Mouse (Mus musculus) adrenal gland, postnatal 14 days (tissue): ENCODE data around the gene Ager. TPM values are rescaled to one million over a fixed set of nuclear protein-coding genes. Genes with fewer than 3 reads are reported as not detected.

Experiments used
- DNase-seq: peaks from one replicate; pipeline ENCODE4 v3.0.0; 2021; ENCODE audit warnings: mixed read lengths
- total RNA-seq: library from RNA; stranded (reverse); gene quantifications from 2 replicates; pipeline ENCODE4 v1.2.3, GENCODE M21; 2021

Gene Ager
- total RNA-seq, 1 experiment from 2014 or later = 1.7 TPM

DNA sequence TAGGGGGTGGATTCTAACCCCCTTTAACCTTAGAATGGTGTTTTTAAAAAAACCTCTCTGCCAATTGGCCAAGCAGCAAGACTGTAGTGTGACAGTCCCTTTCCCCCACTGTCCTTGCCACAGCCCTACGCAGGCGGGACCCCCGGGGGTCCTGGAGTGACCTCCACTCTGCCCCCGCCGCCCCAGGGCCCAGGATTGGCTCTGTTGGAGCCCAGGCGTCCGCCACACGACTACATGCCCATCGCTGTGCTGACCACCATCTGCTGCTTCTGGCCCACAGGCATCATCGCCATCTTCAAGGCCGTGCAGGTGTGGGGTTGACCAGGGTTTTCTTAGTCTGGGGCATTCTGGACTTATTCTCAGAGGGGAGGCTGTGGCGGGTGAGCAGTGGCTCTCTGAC lies 34.0 kb downstream of the Ager start:
- peak; percentile 6 for DNase-seq

DNA sequence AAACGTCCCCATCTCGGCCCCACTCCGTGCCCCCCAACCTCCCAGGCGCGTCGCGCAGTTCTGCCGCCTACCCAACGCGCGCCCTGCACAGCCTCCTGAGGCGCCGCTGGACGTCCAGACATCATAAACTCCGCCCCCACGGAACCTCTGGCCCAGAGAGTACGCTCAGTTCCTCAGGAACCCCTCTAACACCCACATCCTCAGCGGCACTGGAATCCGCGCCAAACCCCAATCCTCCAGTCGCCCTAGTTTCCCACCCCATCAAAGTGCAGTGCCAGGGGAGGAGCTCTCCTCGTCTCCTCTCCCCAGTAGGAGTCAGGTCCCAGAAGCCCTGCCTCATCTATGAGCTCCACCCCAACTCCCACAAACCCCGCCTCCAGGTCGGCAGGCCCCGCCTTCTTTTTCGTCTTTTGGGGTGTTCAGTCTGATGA lies 34.6 kb downstream of the Ager start:
- peak; percentile 82 for DNase-seq

DNA sequence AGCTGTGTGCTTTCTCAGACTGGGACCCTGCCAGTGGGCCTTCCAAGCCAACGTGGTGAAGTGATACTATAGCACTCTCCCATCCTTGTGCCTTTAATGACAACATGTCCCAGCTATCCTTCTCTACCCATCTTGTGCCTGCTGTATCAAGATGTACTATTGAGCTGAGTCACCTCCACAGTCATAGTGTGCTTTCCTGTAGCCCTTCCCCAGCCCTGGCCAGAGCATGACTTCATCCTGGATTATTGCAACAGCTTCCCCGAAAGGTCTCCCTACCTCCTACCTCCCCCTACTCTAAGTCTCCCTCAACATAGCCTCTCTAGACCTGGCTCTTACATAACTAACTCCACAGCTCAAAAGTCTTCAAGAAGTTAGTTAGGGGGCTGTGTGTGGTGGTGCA lies 38.0 kb downstream of the Ager start:
- DNase-seq = peak; percentile 29

DNA sequence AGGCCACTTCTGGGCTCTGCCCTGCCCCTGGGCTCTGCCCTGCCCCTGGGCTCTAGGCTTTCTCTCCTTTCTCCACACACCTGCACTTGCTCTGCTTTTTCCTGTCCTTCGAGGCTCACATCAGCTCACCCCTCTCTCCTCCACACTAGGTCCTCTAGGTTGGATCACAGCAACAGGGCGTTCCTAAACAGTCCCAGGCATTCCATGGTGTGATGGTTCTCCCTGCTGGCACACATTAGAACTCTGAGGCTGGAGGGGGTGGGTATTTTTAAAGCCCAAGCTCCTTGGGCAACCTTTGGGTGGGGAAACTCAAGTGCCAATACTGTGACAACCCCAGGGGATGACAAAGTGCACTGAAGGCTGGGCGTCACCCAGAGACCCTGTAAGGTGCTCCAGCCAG lies 39.8 kb downstream of the Ager start:
- DNase-seq = no peak

DNA sequence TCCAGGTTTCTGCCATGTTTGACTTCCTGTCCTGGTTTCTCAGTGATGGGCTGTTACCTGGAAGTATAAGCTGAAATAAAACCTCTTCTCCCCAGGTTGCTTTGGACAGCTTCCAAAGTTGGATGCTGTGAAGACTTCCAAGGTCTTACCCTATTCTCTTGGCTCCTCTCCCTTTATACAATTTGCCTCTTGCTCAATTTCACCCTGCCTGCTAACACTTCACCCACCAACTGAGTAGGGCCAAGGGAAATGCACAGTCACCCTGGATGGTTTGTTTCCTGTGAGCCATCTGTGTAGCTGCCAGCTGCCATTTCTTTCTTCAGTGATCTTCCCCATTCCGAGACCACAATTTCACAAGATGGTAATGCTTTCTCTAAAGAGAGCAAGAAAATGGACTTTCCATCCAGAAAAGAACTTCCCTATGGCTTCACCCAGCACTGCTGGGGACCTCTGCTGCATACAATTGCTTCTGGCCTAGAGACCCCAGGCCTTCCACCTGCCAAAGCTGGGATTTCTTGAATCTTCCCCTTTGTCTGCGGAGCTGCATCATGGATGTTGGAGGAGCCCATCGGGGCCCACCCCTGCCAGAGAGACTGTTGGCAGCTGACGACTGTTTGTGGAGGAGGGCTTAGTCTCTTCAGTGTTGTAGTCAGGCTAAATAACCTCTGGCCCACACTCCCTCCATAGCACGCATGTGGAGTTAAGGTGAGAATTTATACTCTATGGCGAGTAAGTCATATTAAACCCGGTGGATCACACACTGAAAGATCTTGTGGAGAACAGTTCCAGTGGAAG lies 42.0 kb downstream of the Ager start:
- no peak for DNase-seq

DNA sequence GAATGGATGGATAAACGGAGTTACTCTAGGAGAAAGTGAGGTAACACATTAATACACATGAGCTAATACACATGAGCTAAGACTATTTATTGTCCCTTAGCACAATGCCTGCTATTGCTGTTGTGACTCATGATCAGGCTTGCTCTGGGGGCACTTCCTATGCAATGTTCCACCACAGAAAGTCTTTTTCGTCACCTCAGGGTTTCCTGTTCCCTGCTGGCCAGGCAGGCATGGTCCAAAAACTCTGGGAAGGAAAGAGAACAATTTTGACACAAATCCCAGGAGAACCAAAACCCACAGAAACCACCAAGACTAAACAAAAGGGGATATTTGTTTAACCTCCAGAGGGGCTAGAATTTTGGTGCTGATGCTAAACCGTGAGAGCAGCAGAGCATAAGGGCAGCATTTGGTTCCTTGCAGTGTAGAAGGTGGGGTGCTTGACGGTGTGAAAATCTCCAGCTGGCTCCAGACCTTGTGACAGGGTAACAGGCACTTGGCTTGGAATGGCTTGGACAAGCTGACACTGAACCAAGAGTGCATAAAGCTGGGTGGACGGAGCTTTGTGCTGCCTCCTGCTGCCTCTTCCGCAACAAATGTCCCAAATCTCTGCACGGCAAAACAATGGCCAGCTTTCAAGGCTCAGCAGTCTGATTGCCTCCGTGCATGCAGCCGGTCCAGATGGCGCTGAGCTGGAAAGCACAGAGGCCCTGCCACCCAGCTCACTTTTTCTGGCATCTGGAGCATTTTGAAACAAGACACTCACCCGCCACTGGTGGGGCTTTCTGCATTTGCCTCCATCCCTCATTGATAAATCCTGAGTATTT lies 43.3 kb downstream of the Ager start:
- DNase-seq = peak; percentile 65

DNA sequence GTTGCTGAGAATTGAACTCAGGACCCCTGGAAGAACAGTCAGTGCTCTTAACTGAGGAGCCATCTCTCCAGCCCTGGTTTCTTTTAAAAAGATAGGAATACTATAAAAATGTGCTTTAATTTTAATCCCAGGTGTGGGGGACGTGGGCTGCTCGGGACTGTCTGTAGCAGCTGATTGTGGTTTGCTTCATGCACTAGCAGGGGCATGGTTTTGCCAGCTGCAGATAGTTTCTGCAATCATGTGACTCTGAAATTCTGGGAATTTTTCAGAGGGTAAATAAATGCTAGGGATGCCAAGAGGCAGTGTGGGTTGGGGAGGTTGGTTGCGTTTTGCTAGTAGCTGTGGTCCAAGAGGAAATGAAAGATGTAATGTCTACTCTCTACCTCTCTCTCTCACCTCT lies 44.3 kb downstream of the Ager start:
- DNase-seq = no peak

DNA sequence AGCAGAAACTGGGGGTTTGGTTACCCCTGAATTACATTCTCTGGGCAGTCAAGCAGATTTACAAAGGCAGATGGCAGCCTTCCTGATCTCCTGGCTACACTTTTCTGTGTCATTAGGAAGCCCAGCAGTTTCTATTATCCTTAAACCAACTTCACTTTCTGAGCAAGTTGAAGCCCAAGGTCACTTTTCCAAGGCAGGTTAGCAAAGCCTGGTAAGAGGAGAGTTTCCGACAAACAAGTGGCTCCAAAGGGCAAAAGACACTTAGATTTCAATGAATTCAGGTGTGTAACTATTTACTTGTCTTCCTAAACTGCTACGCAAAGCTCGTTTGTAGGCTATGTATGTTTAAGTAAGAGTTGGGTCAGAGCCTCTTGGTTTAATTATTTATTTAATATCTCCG lies 45.7 kb downstream of the Ager start:
- no peak for DNase-seq

DNA sequence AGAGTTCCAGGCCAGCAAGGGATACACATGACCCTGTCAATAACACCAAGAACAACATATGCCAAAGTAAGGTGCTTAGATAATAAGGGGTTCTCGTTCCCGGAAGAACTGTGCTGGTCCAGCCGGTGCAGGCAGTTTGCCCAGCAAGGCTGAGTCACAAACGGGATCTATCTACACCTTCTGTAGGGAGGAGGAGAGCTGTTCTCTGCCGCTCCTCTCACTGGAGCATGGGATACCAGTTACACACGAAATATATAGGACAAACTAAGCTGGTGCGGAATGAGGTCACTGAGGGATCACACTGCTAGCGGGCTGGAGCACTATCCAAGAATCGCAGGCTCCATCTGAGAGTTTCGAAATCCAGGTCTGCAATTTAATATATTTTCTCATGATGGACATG lies 46.3 kb downstream of the Ager start:
- no peak for DNase-seq

DNA sequence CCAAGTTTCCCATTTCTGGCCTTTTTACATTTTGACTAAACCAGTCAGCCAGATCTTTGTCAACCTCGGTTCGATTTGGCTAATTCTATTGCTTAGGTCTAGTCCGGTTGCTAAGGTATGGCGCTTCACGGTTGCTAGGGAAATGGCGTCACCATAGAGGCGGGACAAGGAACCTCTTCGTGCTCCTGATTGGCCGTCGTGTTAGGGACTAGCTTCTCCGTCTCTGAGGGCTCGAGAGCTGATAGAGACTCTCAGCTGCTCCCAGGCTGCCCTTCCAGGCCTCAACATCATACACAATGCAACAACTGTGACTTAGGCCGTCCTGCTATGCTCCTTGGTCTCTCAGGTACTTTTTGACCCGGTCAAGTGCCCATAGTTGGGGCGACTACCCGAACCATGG lies 46.9 kb downstream of the Ager start, which contains the start of gene Fkbpl:
Gene Fkbpl, plus strand, starts transcription at position 157 of the 400 bp plus-strand sequence.
- DNase-seq = peak; percentile 96

DNA sequence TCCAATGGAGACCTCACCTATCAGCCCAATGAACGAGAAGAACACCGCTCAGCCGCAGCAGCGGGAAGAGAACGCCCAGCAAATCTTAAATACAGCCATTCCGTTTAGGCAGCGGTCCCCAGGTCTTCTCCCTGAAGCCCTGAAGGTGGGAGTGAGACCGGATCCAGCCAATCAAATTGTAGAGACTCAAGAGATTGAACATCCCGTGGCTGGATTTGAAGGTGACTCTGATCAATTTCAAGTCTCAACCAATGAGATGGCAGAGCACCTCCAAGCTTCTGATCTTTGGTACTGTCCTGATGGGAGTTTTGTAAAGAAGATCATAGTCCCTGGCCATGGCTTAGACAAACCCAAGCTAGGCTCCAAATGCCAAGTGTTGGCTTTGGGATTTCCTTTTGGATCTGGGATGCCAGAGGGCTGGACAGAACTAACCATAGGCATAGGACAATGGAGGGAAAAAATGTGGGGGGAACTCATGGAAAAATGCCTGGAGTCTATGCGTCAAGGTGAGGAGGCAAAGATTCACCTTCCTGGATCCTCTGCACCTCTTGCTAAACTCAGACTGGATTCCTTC lies 47.7 kb downstream of the Ager start:
- DNase-seq = no peak

DNA sequence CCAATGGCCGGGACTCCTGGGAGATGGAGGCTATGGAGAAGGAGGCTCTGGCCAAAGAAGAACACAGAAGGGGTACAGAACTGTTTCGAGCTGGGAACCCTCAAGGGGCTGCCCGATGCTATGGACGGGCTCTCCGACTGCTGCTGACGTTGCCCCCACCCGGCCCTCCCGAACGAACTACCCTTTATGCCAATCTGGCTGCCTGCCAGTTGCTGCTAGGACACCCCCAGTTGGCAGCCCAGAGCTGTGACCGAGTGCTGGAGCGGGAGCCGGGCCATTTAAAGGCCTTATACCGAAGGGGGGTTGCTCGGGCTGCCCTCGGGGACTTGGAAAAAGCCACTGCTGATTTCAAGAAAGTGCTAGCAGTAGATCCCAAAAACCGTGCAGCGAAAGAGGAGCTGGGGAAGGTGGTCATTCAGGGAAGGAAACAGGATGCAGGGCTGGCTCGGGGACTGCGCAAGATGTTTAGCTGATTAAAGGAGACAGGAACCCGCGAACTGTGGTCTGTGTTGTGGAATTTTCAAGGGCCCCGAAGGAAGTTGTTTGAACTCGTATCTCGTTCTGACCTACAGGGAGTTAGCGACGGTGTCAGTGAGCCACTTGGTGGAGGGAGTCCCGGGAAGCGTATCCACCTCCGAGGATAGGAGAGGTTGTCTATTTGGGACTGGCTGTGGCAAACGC lies 48.3 kb downstream of the Ager start:
- no peak for DNase-seq

DNA sequence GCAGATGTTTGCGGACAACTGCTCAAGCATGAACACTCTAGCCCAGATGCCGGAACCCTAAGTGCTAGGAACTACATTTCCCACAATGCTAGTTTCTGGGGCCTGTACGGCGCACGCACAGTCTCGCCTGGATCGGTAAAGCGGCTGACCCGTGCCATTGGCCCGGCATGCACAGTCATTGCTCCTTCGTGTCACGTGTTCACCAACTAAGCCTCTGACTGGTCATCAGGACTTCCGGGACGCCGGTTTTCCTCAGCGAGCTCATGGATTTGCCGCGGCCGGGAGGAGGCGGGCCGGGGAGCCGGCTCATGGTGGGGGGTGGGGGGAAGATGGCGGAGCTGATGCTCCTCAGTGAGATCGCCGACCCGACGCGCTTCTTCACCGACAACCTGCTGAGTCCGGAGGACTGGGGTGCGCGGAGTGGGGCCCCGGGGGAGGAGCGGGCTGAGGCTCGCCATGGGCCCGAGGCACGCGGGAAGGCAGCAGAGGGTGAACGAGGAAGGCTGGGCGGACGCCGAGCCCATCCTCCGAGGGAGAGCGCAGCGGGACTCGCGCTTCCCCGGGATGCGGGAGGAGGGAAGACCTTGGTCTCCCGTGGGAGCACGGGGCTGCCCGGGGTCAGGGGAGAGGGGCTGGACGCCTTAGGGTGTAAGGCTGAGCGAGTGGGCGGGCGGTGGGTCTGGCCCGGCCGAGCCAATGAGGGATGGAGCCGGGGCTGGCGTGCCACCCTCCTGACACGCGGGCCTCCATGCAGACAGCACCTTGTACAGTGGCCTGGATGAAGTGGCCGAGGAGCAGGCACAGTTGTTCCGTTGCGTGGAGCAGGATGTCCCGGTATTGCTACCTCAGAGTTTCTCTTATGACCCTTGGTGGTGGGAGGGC lies 49.5 kb downstream of the Ager start, which contains the start of gene Atf6b:
Gene Atf6b, plus strand, starts transcription at position 241 of the 882 bp plus-strand sequence.
- peak; percentile 98 for DNase-seq

DNA sequence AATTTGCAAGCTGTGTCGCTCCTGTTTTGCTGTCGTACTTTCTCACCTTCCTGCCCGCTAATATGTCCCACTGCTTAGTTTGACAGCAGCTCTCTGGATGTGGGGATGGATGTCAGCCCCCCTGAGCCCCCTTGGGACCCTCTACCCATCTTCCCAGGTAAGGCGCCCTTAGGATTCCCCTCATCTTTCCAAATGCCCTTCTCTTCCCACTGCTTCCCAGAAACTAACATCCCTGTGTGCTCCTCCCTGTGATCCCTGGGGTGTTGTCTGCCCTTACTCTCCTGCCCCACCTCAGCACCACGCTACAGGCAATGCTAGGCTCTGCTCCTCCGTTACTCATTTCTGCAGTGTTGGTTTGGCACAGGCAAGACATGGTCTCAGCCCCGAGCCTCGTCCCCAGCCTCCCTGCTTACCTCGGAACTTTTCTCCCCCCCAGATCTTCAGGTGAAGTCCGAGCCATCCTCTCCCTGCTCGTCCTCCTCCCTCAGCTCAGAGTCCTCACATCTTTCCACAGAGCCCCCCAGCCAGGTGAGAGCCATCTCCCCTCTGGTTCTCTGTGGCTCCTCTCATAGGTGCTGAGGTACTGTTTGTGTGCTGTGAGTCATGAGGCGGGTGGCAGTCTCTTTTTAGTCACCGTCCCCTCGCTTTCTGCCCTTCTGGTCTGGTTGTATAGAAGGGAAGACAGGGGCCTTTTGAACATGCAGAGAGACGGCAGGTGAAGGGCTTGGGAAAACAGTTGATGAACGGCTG lies 50.7 kb downstream of the Ager start:
- DNase-seq = no peak

DNA sequence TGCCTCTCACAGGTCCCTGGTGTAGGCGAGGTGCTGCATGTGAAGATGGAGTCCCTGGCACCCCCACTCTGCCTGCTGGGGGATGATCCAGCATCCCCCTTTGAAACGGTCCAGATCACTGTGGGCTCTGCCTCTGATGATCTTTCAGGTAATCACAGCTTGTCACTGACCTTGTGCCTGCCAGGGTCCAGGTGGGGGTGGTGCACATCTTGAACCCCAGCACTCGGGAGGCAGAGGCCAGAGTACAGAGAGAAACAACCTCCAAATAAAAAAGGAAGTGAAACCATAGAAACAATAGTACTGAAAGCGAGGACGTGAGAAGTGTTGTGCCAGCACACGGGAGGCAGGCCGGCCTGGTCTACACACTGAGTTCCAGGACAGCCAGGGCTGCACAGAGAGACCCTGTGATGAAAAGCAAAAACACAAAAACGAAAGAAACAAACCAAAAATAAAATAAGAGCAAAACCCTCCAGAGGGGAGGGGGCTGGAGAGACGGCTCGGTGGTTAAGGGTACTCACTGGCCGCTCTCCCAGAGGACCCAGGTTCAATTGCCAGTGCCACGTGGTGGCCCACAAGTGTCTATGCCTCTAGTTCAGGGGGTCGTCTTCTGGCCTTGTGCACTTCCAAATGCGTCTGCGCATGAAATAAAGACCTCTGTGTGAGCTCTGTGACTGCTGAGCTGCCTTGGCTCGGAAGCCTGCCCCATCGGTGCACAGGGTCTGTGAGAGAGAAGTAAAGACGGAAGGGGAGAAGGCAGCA lies 51.6 kb downstream of the Ager start:
- no peak for DNase-seq
